Mouse (Mus musculus) monocyte, adult 2 months (primary cell): ENCODE results near the gene Ccdc60.
"Not testable (repeated sequence)": the region's sequence is repeated elsewhere in the genome, so short reads cannot be mapped to it uniquely, and the experiment has no call there.

Experiments
- DNase-seq, 2 experiments: peaks; one replicate each; pipeline ENCODE4 v3.0.0; 2022; ENCODE audit warnings: low spot score in 2 of 2, low read depth in 1 of 2

The Ccdc60 gene

GRCm38 (mm10) chr5:116194499-116194898 lies 94.3 kb downstream of the Ccdc60 start:
- DNase-seq = no peak

- no peak for DNase-seq
Measured at GRCm38 (mm10) chr5:116192693-116193092, 96.1 kb downstream of the Ccdc60 start.

- DNase-seq = no peak
Measured at GRCm38 (mm10) chr5:116191596-116191995, 97.2 kb downstream of the Ccdc60 start.

GRCm38 (mm10) chr5:116189818-116190217 lies 99.0 kb downstream of the Ccdc60 start:
- no peak for DNase-seq

GRCm38 (mm10) chr5:116180594-116180993 lies 108.2 kb downstream of the Ccdc60 start:
- no peak for DNase-seq

- DNase-seq = no peak
Measured at GRCm38 (mm10) chr5:116171721-116172120, 117.1 kb downstream of the Ccdc60 start.

- no peak for DNase-seq
Measured at GRCm38 (mm10) chr5:116166965-116167364, 121.8 kb downstream of the Ccdc60 start.

- no peak for DNase-seq
Measured at GRCm38 (mm10) chr5:116165203-116165888, 123.4 kb downstream of the Ccdc60 start.

- no peak for DNase-seq
Measured at GRCm38 (mm10) chr5:116154811-116155210, 134.0 kb downstream of the Ccdc60 start.

- not testable (repeated sequence) for DNase-seq
Measured at GRCm38 (mm10) chr5:116146446-116146845, 142.3 kb downstream of the Ccdc60 start.

GRCm38 (mm10) chr5:116144711-116145110 lies 144.1 kb downstream of the Ccdc60 start:
- no peak for DNase-seq

- DNase-seq = no peak
Measured at GRCm38 (mm10) chr5:116140682-116141081, 148.1 kb downstream of the Ccdc60 start.

GRCm38 (mm10) chr5:116123344-116123743 lies 165.4 kb downstream of the Ccdc60 start:
- peak in 1 of 2 experiments; percentile 13 for DNase-seq

GRCm38 (mm10) chr5:116116567-116116966 lies 172.2 kb downstream of the Ccdc60 start:
- DNase-seq = peak; percentile 1 to 2

GRCm38 (mm10) chr5:116116110-116116509 lies 172.7 kb downstream of the Ccdc60 start:
- no peak for DNase-seq

GRCm38 (mm10) chr5:116115071-116115834 lies 173.5 kb downstream of the Ccdc60 start:
- DNase-seq = no peak

GRCm38 (mm10) chr5:116108651-116109050 lies 180.1 kb downstream of the Ccdc60 start:
- no peak for DNase-seq

GRCm38 (mm10) chr5:116084231-116084630 lies 204.6 kb downstream of the Ccdc60 start:
- DNase-seq = no peak

- DNase-seq = no peak
Measured at GRCm38 (mm10) chr5:116083081-116083480, 205.7 kb downstream of the Ccdc60 start, which contains the start of gene Tmem233. Gene Tmem233, minus strand, starts transcription at chr5:116083244.

- no peak for DNase-seq
Measured at GRCm38 (mm10) chr5:116082241-116082900, 206.4 kb downstream of the Ccdc60 start.

- DNase-seq = no peak
Measured at GRCm38 (mm10) chr5:116081616-116082015, 207.2 kb downstream of the Ccdc60 start.

- no peak for DNase-seq
Measured at GRCm38 (mm10) chr5:116080736-116081135, 208.0 kb downstream of the Ccdc60 start.
